8 mouse cellular contexts compared by ENCODE assay signal in genomic region chr12:76531986-76532925, GRCm38 (mm10). TPM values are rescaled to one million over a fixed set of nuclear protein-coding genes. Genes with fewer than 3 reads are reported as not detected.
DNase-seq lines count a peak whose midpoint lies in the region; ATAC-seq and TF ChIP-seq lines count a peak whose summit lies in the region.

No protein-coding gene starts in this region.

- no peaks in the 10 kb centered on the region for H3K36me3 ChIP-seq in spleen, adult 2 months (ENCODE audit: control insufficient read depth, insufficient read depth, low read length)
- no peaks in the 10 kb centered on the region for H3K36me3 ChIP-seq in forebrain, postnatal 0 days (ENCODE audit: insufficient read depth)
- no peaks in the 10 kb centered on the region for H3K36me3 ChIP-seq in limb, embryonic 11.5 days (ENCODE audit: control insufficient read depth, insufficient read depth, low read length)
- no peaks in the 10 kb centered on the region for H3K36me3 ChIP-seq in stomach, embryonic 16.5 days (ENCODE audit: control insufficient read depth, insufficient read depth, low read length)

- TF ChIP-seq POLR2A in spleen, adult 2 months (IDR thresholded peaks at IDR 0.05; ENCODE audit: low read depth, low read length): no peak

- no peak overlapping the region for H3K27ac ChIP-seq in spleen, adult 2 months (ENCODE audit: insufficient read depth, low read length)
- H3K27ac ChIP-seq in forebrain, postnatal 0 days (ENCODE audit: low read depth, low read length): no peak overlapping the region
- no peak overlapping the region for H3K27ac ChIP-seq in limb, embryonic 11.5 days (replicated peaks; ENCODE audit: low read depth, low read length)
- H3K27ac ChIP-seq in stomach, embryonic 16.5 days (ENCODE audit: low read length): peak overlapping the region; percentile 94

- peak overlapping the region; percentile 46; the same call in 1 of the 2 replicates for H3K9ac ChIP-seq in forebrain, postnatal 0 days
- no peak overlapping the region; the same call in 1 of the 2 replicates for H3K9ac ChIP-seq in limb, embryonic 11.5 days (ENCODE audit: low read length)
- H3K9ac ChIP-seq in stomach, embryonic 16.5 days (ENCODE audit: low read length): peak overlapping the region; percentile 88

- no peak for TF ChIP-seq CTCF in spleen, adult 2 months (IDR thresholded peaks at IDR 0.05; ENCODE audit: extremely low read depth, insufficient read depth, insufficient read length, insufficient replicate concordance)
- no peak for TF ChIP-seq CTCF in forebrain, postnatal 0 days (IDR thresholded peaks at IDR 0.05; ENCODE audit: low read depth)

- 28% methylated on average over 19 of the region's 19 CpGs for WGBS in spleen, adult 2 months
- 4% methylated on average over 19 of the region's 19 CpGs for WGBS in forebrain, postnatal 0 days
- under 1% methylated on average over 19 of the region's 19 CpGs for WGBS in limb, embryonic 11.5 days
- 10% methylated on average over 19 of the region's 19 CpGs for WGBS in stomach, embryonic 16.5 days

- no peak for ATAC-seq in forebrain, postnatal 0 days
- ATAC-seq in limb, embryonic 11.5 days (ENCODE audit: insufficient number of reproducible peaks, low FRiP score, low TSS enrichment, low read depth): peak; percentile 58
- ATAC-seq in stomach, embryonic 16.5 days (ENCODE audit: insufficient read depth, low FRiP score): no peak

- peak overlapping the region; percentile 98 for H3K4me2 ChIP-seq in forebrain, postnatal 0 days (ENCODE audit: low read depth)
- H3K4me2 ChIP-seq in limb, embryonic 11.5 days (ENCODE audit: low read depth, severe bottlenecking): peak overlapping the region; percentile 97
- peak overlapping the region; percentile 96 for H3K4me2 ChIP-seq in stomach, embryonic 16.5 days (ENCODE audit: low read depth, low read length)

- peak overlapping the region; percentile 81; the same call in 1 of the 2 replicates for H3K4me3 ChIP-seq in spleen, adult 2 months (ENCODE audit: extremely low read depth, insufficient read depth, insufficient read length)
- H3K4me3 ChIP-seq in forebrain, postnatal 0 days (ENCODE audit: low read depth, low read length): peak overlapping the region; percentile 55
- H3K4me3 ChIP-seq in limb, embryonic 11.5 days (ENCODE audit: low read depth, low read length): peak overlapping the region; percentile 66
- peak overlapping the region; percentile 77 for H3K4me3 ChIP-seq in stomach, embryonic 16.5 days (replicated peaks; ENCODE audit: low read length)

- H3K4me1 ChIP-seq in spleen, adult 2 months (ENCODE audit: control insufficient read depth, insufficient read depth, insufficient read length): peaks cover 27% of the 10 kb centered on the region; the same call in 1 of the 2 replicates
- peaks cover 4% of the 10 kb centered on the region for H3K4me1 ChIP-seq in forebrain, postnatal 0 days (ENCODE audit: insufficient read depth)
- H3K4me1 ChIP-seq in limb, embryonic 11.5 days (ENCODE audit: control insufficient read depth, insufficient read depth, low read length): peaks cover 20% of the 10 kb centered on the region
- H3K4me1 ChIP-seq in stomach, embryonic 16.5 days (ENCODE audit: control insufficient read depth, insufficient read depth, low read length): peaks cover 28% of the 10 kb centered on the region

- DNase-seq in spleen, adult 2 months (ENCODE audit: low read depth in 1 of 2, low spot score in 2 of 2): no peak
- DNase-seq in spleen, postnatal 4 days (ENCODE audit: low spot score in 2 of 2): no peak
- peak; percentile 11 for DNase-seq in forebrain, postnatal 0 days
- DNase-seq in limb, embryonic 11.5 days (ENCODE audit: low spot score): peak; percentile 71
- no peak for DNase-seq in cerebellum, postnatal 10 days
- DNase-seq in Muller cell, postnatal 12 days (ENCODE audit: inconsistent ontology term): no peak
- DNase-seq in spleen, adult 12 weeks (ENCODE audit: low spot score): no peak

- H3K9me3 ChIP-seq in forebrain, postnatal 0 days (ENCODE audit: low read length): no peaks in the 10 kb centered on the region
- H3K9me3 ChIP-seq in limb, embryonic 11.5 days (ENCODE audit: control insufficient read depth, low read length): no peaks in the 10 kb centered on the region
- H3K9me3 ChIP-seq in stomach, embryonic 16.5 days (replicated peaks; ENCODE audit: control insufficient read depth, low read length): no peaks in the 10 kb centered on the region

- peaks cover 2% of the 10 kb centered on the region; the same call in 1 of the 2 replicates for H3K27me3 ChIP-seq in spleen, adult 2 months (ENCODE audit: control insufficient read depth, insufficient read depth, low read length)
- H3K27me3 ChIP-seq in forebrain, postnatal 0 days (ENCODE audit: insufficient read depth, low read length): peaks cover 44% of the 10 kb centered on the region
- H3K27me3 ChIP-seq in limb, embryonic 11.5 days (ENCODE audit: control insufficient read depth, insufficient read depth, low read length): no peaks in the 10 kb centered on the region
- no peaks in the 10 kb centered on the region; the same call in 1 of the 2 replicates for H3K27me3 ChIP-seq in stomach, embryonic 16.5 days (ENCODE audit: control insufficient read depth, insufficient read depth, low read length)

RNA-seq across cellular contexts. Expression of gene Plekhg3, which starts 1.6 kb away (rescaled TPM):
- polyA plus RNA-seq in spleen, adult 2 months (2012; rRNA removed): 15.3 and 17.3 TPM in 2 replicates
- 4.1 and 6.2 TPM in 2 replicates for total RNA-seq in forebrain, postnatal 0 days (2014; rRNA removed)
- 0.53 and 1.1 TPM in 2 replicates for polyA plus RNA-seq in forebrain, postnatal 0 days (2015; fragmentation: Nextera tagmentation; extraction: Ambion mirVana)
- polyA plus RNA-seq in limb, embryonic 11.5 days (2014; fragmentation: Nextera tagmentation; extraction: Ambion mirVana): 4.3 and 4.4 TPM in 2 replicates
- 10.2 and 11.6 TPM in 2 replicates for polyA plus RNA-seq in stomach, embryonic 16.5 days (2015; fragmentation: Nextera tagmentation; extraction: Ambion mirVana)

Comparison
In these comparisons a context has a peak if more than half of its experiments do, and no peak if none do; other contexts are left out.
1. DNase-seq: peak in forebrain, postnatal 0 days (single experiment) and limb, embryonic 11.5 days (single experiment); none in spleen, adult 2 months (0 of 2), spleen, postnatal 4 days (0 of 2), cerebellum, postnatal 10 days (0 of 2), Muller cell, postnatal 12 days (single experiment) and spleen, adult 12 weeks (single experiment).
2. Peak in every context shown above with its lines, with median percentiles within 50 percentile points of each other: H3K4me3 ChIP-seq and H3K4me2 ChIP-seq.